Mouse (Mus musculus) ES-Bruce4 (cell line): ENCODE measurements around the gene Myo1c. TPM values are rescaled to one million over a fixed set of nuclear protein-coding genes. Genes with fewer than 3 reads are reported as not detected.
A peak's percentile ranks its signal among the peaks of the same experiment; 100 is the strongest.

Source experiments
- H3K27ac ChIP-seq: 2 replicates; pipeline ENCODE4 v1.5.1; 2012; ENCODE audit warnings: low read length, inconsistent platforms; ENCODE audit not compliant: insufficient read depth
- H3K27me3 ChIP-seq: 2 replicates; pipeline ENCODE4 v1.6.1; 2012; ENCODE audit warnings: mild to moderate bottlenecking, low read length, inconsistent platforms; ENCODE audit not compliant: control insufficient read depth, poor library complexity, insufficient read depth, severe bottlenecking
- H3K36me3 ChIP-seq: 2 replicates; pipeline ENCODE4 v1.6.1; 2012; ENCODE audit warnings: inconsistent platforms, mild to moderate bottlenecking, low read length, moderate library complexity; ENCODE audit not compliant: control insufficient read depth, poor library complexity, insufficient read depth, severe bottlenecking
- H3K4me1 ChIP-seq: one replicate; pipeline ENCODE4 v1.8.1; 2011; ENCODE audit warnings: low read length; ENCODE audit not compliant: control insufficient read depth, insufficient read depth
- H3K4me3 ChIP-seq: 2 replicates; pipeline ENCODE4 v1.5.1; 2011; ENCODE audit warnings: low read depth, mild to moderate bottlenecking, low read length
- H3K9ac ChIP-seq: 2 replicates; pipeline ENCODE4 v1.6.1; 2012; ENCODE audit warnings: low read depth, mild to moderate bottlenecking, inconsistent platforms; ENCODE audit not compliant: poor library complexity, severe bottlenecking
- H3K9me3 ChIP-seq: replicated peaks from 2 replicates; pipeline ENCODE4 v1.6.1; 2012; ENCODE audit warnings: mild to moderate bottlenecking, low read length, inconsistent platforms; ENCODE audit not compliant: control insufficient read depth, poor library complexity, insufficient read depth, severe bottlenecking
- CTCF ChIP-seq: IDR thresholded peaks from one replicate; pipeline ENCODE4 v1.8.1; 2011; ENCODE audit warnings: low read depth, low read length
- EP300 ChIP-seq: IDR thresholded peaks from 2 replicates; pipeline ENCODE4 v1.6.1; 2011; ENCODE audit warnings: low read depth, low read length; ENCODE audit not compliant: insufficient read depth
- POLR2A ChIP-seq: IDR thresholded peaks from one replicate; pipeline ENCODE4 v1.8.1; 2011; ENCODE audit warnings: low read length; ENCODE audit not compliant: insufficient read depth
- polyA plus RNA-seq: library from polyadenylated mRNA; stranded (reverse); fragments of >200 nt; gene quantifications from 2 replicates; pipeline ENCODE4 v1.2.4, GENCODE M21; 2011; ENCODE audit warnings: low read depth; ENCODE audit not compliant: missing spikeins, insufficient read depth, insufficient read length

Gene Myo1c
- polyA plus RNA-seq, 1 experiment, result 82.9 TPM

DNA sequence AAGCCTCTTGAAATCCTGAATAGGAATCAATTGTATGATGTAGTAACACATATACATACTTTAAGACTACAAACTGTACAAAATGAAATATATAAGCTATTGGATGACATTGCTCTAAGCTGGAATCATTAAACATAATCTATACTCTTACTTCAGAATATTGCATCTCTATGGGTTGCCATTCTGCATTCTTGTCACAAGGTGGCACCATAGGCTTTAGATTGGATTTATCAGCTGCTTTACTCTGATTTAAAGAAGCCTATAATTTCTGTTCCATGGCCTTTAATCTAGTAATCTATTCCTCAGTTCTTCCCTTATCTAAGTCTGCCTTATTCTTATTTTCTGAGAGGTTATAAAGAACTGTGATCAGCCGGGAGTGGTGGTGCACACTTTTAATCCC lies 63.6 kb downstream of the Myo1c start:
- H3K4me3 ChIP-seq, result no peak overlapping the region
- no peaks in the 10 kb centered on the region for H3K27me3 ChIP-seq
- no peaks in the 10 kb centered on the region for H3K9me3 ChIP-seq
- H3K4me1 ChIP-seq, result no peaks in the 10 kb centered on the region
- H3K27ac ChIP-seq, result no peak overlapping the region
- TF ChIP-seq EP300 (no peak), CTCF (no peak), POLR2A (no peak)
- H3K9ac ChIP-seq, result no peak overlapping the region
- no peaks in the 10 kb centered on the region for H3K36me3 ChIP-seq

- H3K9ac ChIP-seq, result peak overlapping the region; percentile 61
- H3K4me1 ChIP-seq, result no peaks in the 10 kb centered on the region
- no peaks in the 10 kb centered on the region for H3K36me3 ChIP-seq
- TF ChIP-seq POLR2A, result no peak
- no peak for TF ChIP-seq EP300
- no peak for TF ChIP-seq CTCF
- 0 out of 2 replicates have a peak overlapping the region, but pooled peaks have one; percentile 26 for H3K27ac ChIP-seq
- no peaks in the 10 kb centered on the region for H3K9me3 ChIP-seq
- H3K4me3 ChIP-seq, result peak overlapping the region; percentile 45; the same call in 1 of the 2 replicates
- H3K27me3 ChIP-seq, result no peaks in the 10 kb centered on the region
These were observed 65.3 kb downstream of the Myo1c start for GRCm38 (mm10) chr11:75715556-75715955.

GRCm38 (mm10) chr11:75716661-75717325 lies 66.5 kb downstream of the Myo1c start:
- Histone ChIP-seq H3K36me3 (no peaks in the 10 kb centered on the region), H3K27ac (no peak overlapping the region), H3K27me3 (no peaks in the 10 kb centered on the region), H3K9ac (no peak overlapping the region), H3K4me3 (no peak overlapping the region), H3K4me1 (no peaks in the 10 kb centered on the region), H3K9me3 (0 out of 2 replicates have a peak, but pooled peaks cover 3% of the 10 kb centered on the region)
- TF ChIP-seq POLR2A, result no peak
- no peak for TF ChIP-seq EP300
- no peak for TF ChIP-seq CTCF

DNA sequence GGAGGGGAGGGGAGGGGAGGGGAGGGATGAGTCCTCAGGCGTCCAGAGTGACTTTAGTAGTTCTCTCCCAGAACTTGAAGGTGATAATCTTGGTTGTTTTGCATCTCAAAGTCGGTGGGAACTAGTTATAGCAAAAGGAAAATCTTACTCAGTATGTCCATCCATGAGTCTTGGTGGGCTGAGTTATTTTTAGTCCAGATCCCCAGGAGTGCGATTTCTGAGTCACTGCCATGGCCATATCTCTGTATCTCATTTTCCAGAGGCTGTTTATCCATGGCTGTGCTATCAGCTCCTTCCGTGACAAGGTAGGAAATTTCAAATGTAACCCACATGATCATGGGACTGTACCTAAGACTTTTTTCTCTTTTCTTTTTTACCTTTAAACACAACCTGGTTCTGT lies 72.0 kb downstream of the Myo1c start:
- Histone ChIP-seq H3K9me3 (0 out of 2 replicates have a peak, but pooled peaks cover 3% of the 10 kb centered on the region), H3K4me1 (no peaks in the 10 kb centered on the region)

More for the DNA sequence above, 72.0 kb downstream of the Myo1c start:
- H3K4me3 ChIP-seq, result no peak overlapping the region
- TF ChIP-seq CTCF (no peak), POLR2A (no peak), EP300 (no peak)
- H3K9ac ChIP-seq, result no peak overlapping the region
- H3K36me3 ChIP-seq, result no peaks in the 10 kb centered on the region
- H3K27ac ChIP-seq, result no peak overlapping the region
- no peaks in the 10 kb centered on the region for H3K27me3 ChIP-seq

Other genes with a start within 250 kb of the Myo1c start
- 4.9 and 6.0 TPM in 2 replicates for gene Serpinf1, start 227.8 kb upstream of the Myo1c start, polyA plus RNA-seq
- not detected in 2 replicates for gene Serpinf2, start 210.9 kb upstream of the Myo1c start, polyA plus RNA-seq
- 4.9 and 8.4 TPM in 2 replicates for gene Wdr81, start 195.8 kb upstream of the Myo1c start, polyA plus RNA-seq
- 3.6 and 6.8 TPM in 2 replicates for gene Tlcd2, start 188.8 kb upstream of the Myo1c start, polyA plus RNA-seq
- 210 and 212 TPM in 2 replicates for gene Prpf8, start 163.7 kb upstream of the Myo1c start, polyA plus RNA-seq
- not detected in 2 replicates for gene Rilp, start 140.4 kb upstream of the Myo1c start, polyA plus RNA-seq
- gene Scarf1, start 137.0 kb upstream of the Myo1c start, polyA plus RNA-seq, result 0.76 and 1.0 TPM in 2 replicates
- 11.3 and 17.5 TPM in 2 replicates for gene Slc43a2, start 118.8 kb upstream of the Myo1c start, polyA plus RNA-seq
- 70.5 and 71.4 TPM in 2 replicates for gene Pitpna, start 62.4 kb upstream of the Myo1c start, polyA plus RNA-seq
- gene Inpp5k, start 19.5 kb upstream of the Myo1c start, polyA plus RNA-seq, result 20.5 and 22.6 TPM in 2 replicates
- gene Crk, start 28.8 kb downstream of the Myo1c start, polyA plus RNA-seq, result 86.0 and 91.5 TPM in 2 replicates
- gene Ywhae, start 82.4 kb downstream of the Myo1c start, polyA plus RNA-seq, result 1,329 and 1,367 TPM in 2 replicates
- 0.15 and 0.22 TPM in 2 replicates for gene Doc2b, start 145.5 kb downstream of the Myo1c start, polyA plus RNA-seq